In genomic region chr5:118326837-118327541, GRCm38 (mm10) we compare ENCODE assay signal across 9 mouse cellular contexts.
DNase-seq lines count a peak whose midpoint lies in the region; ATAC-seq lines count a peak whose summit lies in the region.
"Had no signal": no experiment of that assay in that cellular context is flagged by ENCODE, and none has a peak within 500 bp of the region (broad histone marks: within the 10 kb centered on the region; RNA-seq: fewer than 3 reads in every experiment).

No protein-coding gene starts in this region.

- H3K36me3 ChIP-seq in heart, embryonic 11.5 days (ENCODE audit: control insufficient read depth, insufficient read depth, low read length): no peaks in the 10 kb centered on the region
- no peaks in the 10 kb centered on the region for H3K36me3 ChIP-seq in kidney, embryonic 16.5 days (ENCODE audit: insufficient read depth, low read length)
- no peaks in the 10 kb centered on the region for H3K36me3 ChIP-seq in liver, embryonic 15.5 days (replicated peaks)
- H3K36me3 ChIP-seq in neural tube, embryonic 15.5 days: no peaks in the 10 kb centered on the region

- H3K27me3 ChIP-seq in heart, embryonic 11.5 days (ENCODE audit: control insufficient read depth, insufficient read depth, low read length): peaks cover 19% of the 10 kb centered on the region
- H3K27me3 ChIP-seq in kidney, embryonic 16.5 days (ENCODE audit: insufficient read depth, low read length): peaks cover 25% of the 10 kb centered on the region; the same call in 1 of the 2 replicates
- peaks cover 73% of the 10 kb centered on the region for H3K27me3 ChIP-seq in liver, embryonic 15.5 days
- 0 out of 2 replicates have a peak, but pooled peaks cover 4% of the 10 kb centered on the region for H3K27me3 ChIP-seq in neural tube, embryonic 15.5 days (replicated peaks)

- H3K27ac ChIP-seq in heart, embryonic 11.5 days (ENCODE audit: low read depth, low read length): no peak overlapping the region
- H3K27ac ChIP-seq in kidney, embryonic 16.5 days (ENCODE audit: low read length): no peak overlapping the region
- no peak overlapping the region for H3K27ac ChIP-seq in liver, embryonic 15.5 days (replicated peaks)
- H3K27ac ChIP-seq in neural tube, embryonic 15.5 days (replicated peaks): no peak overlapping the region

- under 1% methylated on average over 18 of the region's 18 CpGs for WGBS in heart, embryonic 11.5 days (ENCODE audit: insufficient replicate concordance)
- 0% methylated on average over 18 of the region's 18 CpGs for WGBS in kidney, embryonic 16.5 days
- 1% methylated on average over 18 of the region's 18 CpGs for WGBS in liver, embryonic 15.5 days (ENCODE audit: insufficient replicate concordance)
- WGBS in neural tube, embryonic 15.5 days: 0% methylated on average over 17 of the region's 18 CpGs

- ATAC-seq in common myeloid progenitor, adult 5-6 weeks (replicated peaks; ENCODE audit: low read depth, poor library complexity, severe bottlenecking): 0 out of 2 replicates have a peak, but pooled peaks have one; percentile 16
- ATAC-seq in heart, embryonic 11.5 days (replicated peaks; ENCODE audit: insufficient number of reproducible peaks, low FRiP score, low TSS enrichment): no peak
- ATAC-seq in kidney, embryonic 16.5 days (ENCODE audit: low FRiP score, low TSS enrichment): no peak
- ATAC-seq in liver, embryonic 15.5 days (ENCODE audit: insufficient read depth): no peak
- peak; percentile 48; the same call in 1 of the 2 replicates for ATAC-seq in neural tube, embryonic 15.5 days (ENCODE audit: low FRiP score)
- ATAC-seq: Patski had no signal

- H3K9ac ChIP-seq in heart, embryonic 11.5 days (ENCODE audit: low read depth, low read length): peak overlapping the region; percentile 39; the same call in 1 of the 2 replicates
- 0 out of 2 replicates have a peak overlapping the region, but pooled peaks have one; percentile 45 for H3K9ac ChIP-seq in kidney, embryonic 16.5 days (replicated peaks; ENCODE audit: low read length)
- H3K9ac ChIP-seq in liver, embryonic 15.5 days: no peak overlapping the region
- 0 out of 2 replicates have a peak overlapping the region, but pooled peaks have one; percentile 3 for H3K9ac ChIP-seq in neural tube, embryonic 15.5 days (replicated peaks)

- no peaks in the 10 kb centered on the region for H3K9me3 ChIP-seq in heart, embryonic 11.5 days (replicated peaks; ENCODE audit: control insufficient read depth, low read length)
- H3K9me3 ChIP-seq in kidney, embryonic 16.5 days (ENCODE audit: low read length): no peaks in the 10 kb centered on the region
- no peaks in the 10 kb centered on the region for H3K9me3 ChIP-seq in liver, embryonic 15.5 days (replicated peaks)
- H3K9me3 ChIP-seq in neural tube, embryonic 15.5 days (replicated peaks): no peaks in the 10 kb centered on the region

- peak overlapping the region; percentile 32 for H3K4me3 ChIP-seq in heart, embryonic 11.5 days (ENCODE audit: low read depth, low read length)
- peak overlapping the region; percentile 32 for H3K4me3 ChIP-seq in kidney, embryonic 16.5 days (ENCODE audit: low read length)
- H3K4me3 ChIP-seq in liver, embryonic 15.5 days (replicated peaks): peak overlapping the region; percentile 9
- H3K4me3 ChIP-seq in neural tube, embryonic 15.5 days (replicated peaks): peak overlapping the region; percentile 22; the same call in 1 of the 2 replicates

- peak; percentile 22 for DNase-seq in kidney, adult 11 months
- DNase-seq in kidney, postnatal 10 days: no peak
- no peak for DNase-seq in MN1 (ENCODE audit: low spot score)

- peaks cover 9% of the 10 kb centered on the region; the same call in 1 of the 2 replicates for H3K4me1 ChIP-seq in heart, embryonic 11.5 days (ENCODE audit: control insufficient read depth, insufficient read depth, low read length)
- H3K4me1 ChIP-seq in kidney, embryonic 16.5 days (ENCODE audit: insufficient read depth, low read length): peaks cover 23% of the 10 kb centered on the region
- H3K4me1 ChIP-seq in liver, embryonic 15.5 days (replicated peaks): peaks cover 5% of the 10 kb centered on the region; the same call in 1 of the 2 replicates
- peaks cover 35% of the 10 kb centered on the region for H3K4me1 ChIP-seq in neural tube, embryonic 15.5 days

- peak overlapping the region; percentile 66 for H3K4me2 ChIP-seq in heart, embryonic 11.5 days
- H3K4me2 ChIP-seq in kidney, embryonic 16.5 days (replicated peaks; ENCODE audit: low read depth, low read length): peak overlapping the region; percentile 54
- H3K4me2 ChIP-seq in liver, embryonic 15.5 days: peak overlapping the region; percentile 48
- H3K4me2 ChIP-seq in neural tube, embryonic 15.5 days: peak overlapping the region; percentile 56

Comparison
In these comparisons a context has a peak if more than half of its experiments do, and no peak if none do; other contexts are left out.
1. ATAC-seq: peak in common myeloid progenitor, adult 5-6 weeks (single experiment) and neural tube, embryonic 15.5 days (single experiment); none in heart, embryonic 11.5 days (single experiment), kidney, embryonic 16.5 days (single experiment) and liver, embryonic 15.5 days (single experiment).
2. Peak in every context shown above with its lines, with median percentiles within 50 percentile points of each other: H3K4me2 ChIP-seq and H3K4me3 ChIP-seq.